Mouse (Mus musculus) myocyte (in vitro differentiated cells): ENCODE data around the gene Scfd2. TPM values are rescaled to one million over a fixed set of nuclear protein-coding genes. Genes with fewer than 3 reads are reported as not detected.

Experiments
- H3K27me3 ChIP-seq: one replicate; pipeline ENCODE4 v1.6.1; 2011; ENCODE audit not compliant: control insufficient read depth, insufficient read depth, insufficient read length
- H3K36me3 ChIP-seq: one replicate; pipeline ENCODE4 v1.6.1; 2011; ENCODE audit not compliant: control insufficient read depth, insufficient read depth
- H3K4me2 ChIP-seq: one replicate; pipeline ENCODE4 v1.6.1; 2011; ENCODE audit warnings: low read depth, control low read depth
- H3K4me3 ChIP-seq: one replicate; pipeline ENCODE4 v1.5.1; 2011; ENCODE audit warnings: mild to moderate bottlenecking, control low read depth, moderate library complexity
- H3K79me2 ChIP-seq: one replicate; pipeline ENCODE4 v1.6.1; 2011; ENCODE audit not compliant: control insufficient read depth, insufficient read depth
- H3ac ChIP-seq: one replicate; pipeline ENCODE4 v1.6.1; 2011; ENCODE audit not compliant: control insufficient read depth, insufficient read length
- CEBPB ChIP-seq: IDR thresholded peaks from 2 replicates; pipeline ENCODE4 v1.6.1; 2011; ENCODE audit warnings: mild to moderate bottlenecking, moderate library complexity; ENCODE audit not compliant: poor library complexity, insufficient read depth, severe bottlenecking
- E2F4 ChIP-seq: IDR thresholded peaks from one replicate; pipeline ENCODE4 v1.6.1; 2011; ENCODE audit warnings: mild to moderate bottlenecking, control low read depth, moderate library complexity; ENCODE audit not compliant: insufficient read depth
- MAX ChIP-seq: IDR thresholded peaks from one replicate; pipeline ENCODE4 v1.6.1; 2011; ENCODE audit warnings: low read depth, mild to moderate bottlenecking, control low read depth
- MYOD1 ChIP-seq, 3 experiments: IDR thresholded peaks; one replicate each; pipeline ENCODE4 v1.6.1; 2011; ENCODE audit warnings: control low read depth in 2 of 3, low read depth in 2 of 3, mild to moderate bottlenecking in 2 of 3, moderate library complexity in 1 of 3; ENCODE audit not compliant: insufficient read length in 2 of 3, control insufficient read depth in 1 of 3
- MYOG ChIP-seq, 3 experiments: IDR thresholded peaks; one replicate each; pipeline ENCODE4 v1.6.1; 2011; ENCODE audit warnings: control low read depth in 2 of 3, low read depth in 2 of 3, mild to moderate bottlenecking in 2 of 3; ENCODE audit not compliant: insufficient read length in 2 of 3, control insufficient read depth in 1 of 3, insufficient read depth in 1 of 3
- POLR2A ChIP-seq: IDR thresholded peaks from one replicate; pipeline ENCODE4 v1.6.1; 2011; ENCODE audit warnings: low read depth, mild to moderate bottlenecking, control low read depth, moderate library complexity; ENCODE audit not compliant: insufficient read length
- POLR2AphosphoS2 ChIP-seq: IDR thresholded peaks from one replicate; pipeline ENCODE4 v1.6.1; 2011; ENCODE audit warnings: low read depth, control low read depth; ENCODE audit not compliant: insufficient read length
- REST ChIP-seq: IDR thresholded peaks from one replicate; pipeline ENCODE4 v1.6.1; 2011; ENCODE audit warnings: mild to moderate bottlenecking, control low read depth, moderate library complexity; ENCODE audit not compliant: insufficient read depth, insufficient read length
- SRF ChIP-seq: IDR thresholded peaks from one replicate; pipeline ENCODE4 v1.6.1; 2011; ENCODE audit warnings: low read depth; ENCODE audit not compliant: control insufficient read depth, insufficient read length
- TCF12 ChIP-seq: IDR thresholded peaks from one replicate; pipeline ENCODE4 v1.6.1; 2011; ENCODE audit warnings: mild to moderate bottlenecking, control low read depth; ENCODE audit not compliant: poor library complexity, insufficient read depth, severe bottlenecking
- TCF3 ChIP-seq: IDR thresholded peaks from one replicate; pipeline ENCODE4 v1.6.1; 2011; ENCODE audit warnings: low read depth, control low read depth; ENCODE audit not compliant: insufficient read length
- USF1 ChIP-seq: IDR thresholded peaks from one replicate; pipeline ENCODE4 v1.6.1; 2011; ENCODE audit warnings: low read depth, mild to moderate bottlenecking, control low read depth, moderate library complexity
- polyA plus RNA-seq: library from polyadenylated mRNA; unstranded; fragments of >200 nt; fragmentation: generic; extraction: Trizol; gene quantifications from one replicate; pipeline ENCODE4 v1.2.1, GENCODE M21; 2012; ENCODE audit warnings: missing spikeins

Scfd2 gene
- polyA plus RNA-seq, 1 experiment: 7.8 TPM

DNA sequence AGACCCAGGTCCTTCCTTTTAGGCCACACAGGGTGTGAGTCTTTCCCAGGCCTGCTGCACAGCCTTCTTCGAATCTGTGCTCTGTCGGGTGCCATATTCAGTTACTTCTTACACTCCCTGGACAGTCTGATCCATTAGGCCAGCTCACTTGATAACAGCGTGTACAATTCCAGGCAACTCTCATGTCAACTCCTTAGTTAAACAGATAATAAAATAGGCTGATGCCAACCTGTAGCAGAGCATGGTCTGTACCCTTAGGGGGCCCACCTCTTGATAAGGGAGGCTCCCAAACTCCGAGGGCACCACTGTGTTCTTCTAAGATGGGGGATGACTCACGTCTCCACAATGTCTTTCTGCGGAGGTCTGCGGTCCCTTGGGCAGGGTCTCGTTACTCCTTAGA is 291.3 kb downstream of the Scfd2 start:
- H3K79me2 ChIP-seq: no peaks in the 10 kb centered on the region
- no peak overlapping the region for H3ac ChIP-seq
- TF ChIP-seq REST (no peak), TCF12 (no peak), USF1 (no peak), E2F4 (no peak), MYOD1 (IDR thresholded peaks at IDR 0.05; ENCODE audit: control insufficient read depth in 1 of 3, insufficient read length in 2 of 3, low read depth in 2 of 3) (no peak), MYOG (IDR thresholded peaks at IDR 0.05; ENCODE audit: control insufficient read depth in 1 of 3, insufficient read depth in 1 of 3, insufficient read length in 2 of 3, low read depth in 2 of 3) (no peak), MAX (no peak), POLR2A (no peak), CEBPB (no peak), SRF (no peak), TCF3 (no peak), POLR2AphosphoS2 (no peak)

DNA sequence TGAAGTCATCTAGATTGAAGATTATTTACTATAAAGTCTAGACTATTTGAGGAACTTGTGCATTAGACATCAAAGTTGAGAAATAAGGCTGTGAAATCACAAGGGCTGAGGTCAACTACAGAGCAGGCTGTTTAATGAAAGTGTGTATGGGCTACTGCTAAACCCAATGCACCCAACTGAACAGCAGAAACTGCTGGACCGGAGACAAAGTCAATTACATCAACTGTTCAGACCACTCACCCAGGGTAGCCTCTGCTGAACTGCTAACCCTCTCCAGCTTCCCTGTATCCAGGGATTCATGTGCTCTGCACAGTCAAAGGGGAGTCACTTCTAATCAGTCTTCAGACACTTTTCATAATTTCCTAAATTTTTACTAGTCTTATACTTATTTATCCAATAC is 292.2 kb downstream of the Scfd2 start:
- no peak for TF ChIP-seq USF1
- TF ChIP-seq MYOG (IDR thresholded peaks at IDR 0.05; ENCODE audit: control insufficient read depth in 1 of 3, insufficient read depth in 1 of 3, insufficient read length in 2 of 3, low read depth in 2 of 3): no peak
- TF ChIP-seq MYOD1 (IDR thresholded peaks at IDR 0.05; ENCODE audit: control insufficient read depth in 1 of 3, insufficient read length in 2 of 3, low read depth in 2 of 3): no peak
- TF ChIP-seq CEBPB: no peak
- no peak for TF ChIP-seq SRF
- TF ChIP-seq MAX: no peak
- TF ChIP-seq TCF3: no peak
- no peak for TF ChIP-seq POLR2A
- TF ChIP-seq REST: no peak
- no peak for TF ChIP-seq TCF12
- TF ChIP-seq E2F4: no peak
- no peak for TF ChIP-seq POLR2AphosphoS2
- H3K4me3 ChIP-seq: no peak overlapping the region
- H3ac ChIP-seq: no peak overlapping the region
- no peak overlapping the region for H3K4me2 ChIP-seq
- H3K36me3 ChIP-seq: no peaks in the 10 kb centered on the region
- H3K27me3 ChIP-seq: no peaks in the 10 kb centered on the region
- H3K79me2 ChIP-seq: no peaks in the 10 kb centered on the region

More for the DNA sequence above, 291.3 kb downstream of the Scfd2 start:
- no peak overlapping the region for H3K4me3 ChIP-seq
- H3K27me3 ChIP-seq: no peaks in the 10 kb centered on the region
- no peak overlapping the region for H3K4me2 ChIP-seq
- H3K36me3 ChIP-seq: no peaks in the 10 kb centered on the region

DNA sequence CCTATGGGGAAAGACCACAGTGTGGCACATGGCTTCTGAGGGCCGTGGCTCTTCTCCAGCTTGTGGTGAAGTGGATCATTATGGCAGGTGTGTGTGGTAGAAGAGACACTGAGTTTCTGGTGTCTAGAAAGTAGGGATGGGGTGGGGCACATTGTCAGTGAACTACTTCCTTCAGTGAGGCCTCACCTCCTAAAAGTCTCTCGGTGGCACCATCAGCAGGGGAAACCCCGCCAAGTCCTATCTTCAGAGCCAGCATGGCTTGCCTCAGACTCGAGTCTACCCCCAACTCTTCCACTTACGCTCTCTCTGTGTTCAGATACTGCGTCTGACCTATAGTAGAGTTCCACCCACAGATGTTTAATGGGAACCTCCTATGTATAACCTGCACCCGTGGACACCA is 297.8 kb downstream of the Scfd2 start:
- H3K4me2 ChIP-seq: no peak overlapping the region
- H3K4me3 ChIP-seq: no peak overlapping the region
- no peaks in the 10 kb centered on the region for H3K79me2 ChIP-seq
- no peak overlapping the region for H3ac ChIP-seq
- H3K36me3 ChIP-seq: no peaks in the 10 kb centered on the region
- H3K27me3 ChIP-seq: no peaks in the 10 kb centered on the region
- TF ChIP-seq TCF3 (no peak), SRF (no peak), MYOD1 (IDR thresholded peaks at IDR 0.05; ENCODE audit: control insufficient read depth in 1 of 3, insufficient read length in 2 of 3, low read depth in 2 of 3) (no peak)

GRCm38 (mm10) chr5:74230525-74230924 is 301.0 kb downstream of the Scfd2 start:
- TF ChIP-seq E2F4 (no peak), SRF (no peak), POLR2A (no peak), CEBPB (no peak)
- no peaks in the 10 kb centered on the region for H3K79me2 ChIP-seq
- no peaks in the 10 kb centered on the region for H3K36me3 ChIP-seq
- no peak overlapping the region for H3K4me3 ChIP-seq
- no peak overlapping the region for H3ac ChIP-seq
- no peak overlapping the region for H3K4me2 ChIP-seq
- no peaks in the 10 kb centered on the region for H3K27me3 ChIP-seq

GRCm38 (mm10) chr5:74229775-74230413 is 301.7 kb downstream of the Scfd2 start:
- no peak overlapping the region for H3ac ChIP-seq

More at GRCm38 (mm10) chr5:74229775-74230413, 301.7 kb downstream of the Scfd2 start:
- Histone ChIP-seq H3K27me3 (no peaks in the 10 kb centered on the region), H3K4me2 (no peak overlapping the region), H3K79me2 (no peaks in the 10 kb centered on the region), H3K36me3 (no peaks in the 10 kb centered on the region), H3K4me3 (no peak overlapping the region)
- no peak for TF ChIP-seq MYOD1 (IDR thresholded peaks at IDR 0.05; ENCODE audit: control insufficient read depth in 1 of 3, insufficient read length in 2 of 3, low read depth in 2 of 3)
- no peak for TF ChIP-seq TCF3
- TF ChIP-seq POLR2AphosphoS2: no peak
- TF ChIP-seq E2F4: no peak
- no peak for TF ChIP-seq REST
- TF ChIP-seq CEBPB: no peak
- TF ChIP-seq SRF: no peak
- no peak for TF ChIP-seq MAX
- no peak for TF ChIP-seq MYOG (IDR thresholded peaks at IDR 0.05; ENCODE audit: control insufficient read depth in 1 of 3, insufficient read depth in 1 of 3, insufficient read length in 2 of 3, low read depth in 2 of 3)
- TF ChIP-seq TCF12: no peak
- no peak for TF ChIP-seq USF1
- TF ChIP-seq POLR2A: no peak
